8 mouse cellular contexts compared by ENCODE assay signal in genomic region chr7:5015118-5016001, GRCm38 (mm10). TPM values are rescaled to one million over a fixed set of nuclear protein-coding genes. Genes with fewer than 3 reads are reported as not detected.
DNase-seq lines count a peak whose midpoint lies in the region; ATAC-seq and TF ChIP-seq lines count a peak whose summit lies in the region.

Gene Gm44973, plus strand, starts transcription at chr7:5015496.

- H3K9ac ChIP-seq in lung, embryonic 15.5 days = peak within 1 kb of the TSS; percentile 78

- H3K27me3 ChIP-seq in hindbrain, embryonic 10.5 days (ENCODE audit: insufficient read depth, poor library complexity, severe bottlenecking) = no peaks in the 10 kb centered on the region
- H3K27me3 ChIP-seq in lung, embryonic 15.5 days = no peaks in the 10 kb centered on the region
- H3K27me3 ChIP-seq in thymus, adult 2 months (ENCODE audit: control insufficient read depth, insufficient read depth, low read length) = no peaks in the 10 kb centered on the region

- H3K27ac ChIP-seq in hindbrain, embryonic 10.5 days = peak within 1 kb of the TSS; percentile 97
- H3K27ac ChIP-seq in lung, embryonic 15.5 days = peak within 1 kb of the TSS; percentile 99
- peak within 1 kb of the TSS; percentile 99 for H3K27ac ChIP-seq in olfactory bulb, adult 2 months (ENCODE audit: insufficient read depth, low read depth, low read length)
- peak within 1 kb of the TSS; percentile 96 for H3K27ac ChIP-seq in thymus, adult 2 months (ENCODE audit: control insufficient read depth, insufficient read depth, low read length)

- H3K36me3 ChIP-seq in hindbrain, embryonic 10.5 days = peaks cover 42% of the 10 kb centered on the region
- peaks cover 24% of the 10 kb centered on the region for H3K36me3 ChIP-seq in lung, embryonic 15.5 days
- peaks cover 23% of the 10 kb centered on the region for H3K36me3 ChIP-seq in thymus, adult 2 months (ENCODE audit: control insufficient read depth, insufficient read depth, low read length)

- peak within 1 kb of the TSS; percentile 54 for H3K4me2 ChIP-seq in lung, embryonic 15.5 days

- under 1% methylated on average over 76 of the region's 76 CpGs for WGBS in hindbrain, embryonic 10.5 days
- under 1% methylated on average over 45 of the region's 76 CpGs for WGBS in lung, embryonic 15.5 days
- WGBS in olfactory bulb, adult 2 months = under 1% methylated on average over 70 of the region's 76 CpGs
- WGBS in thymus, adult 2 months = under 1% methylated on average over 74 of the region's 76 CpGs

- peaks cover 4% of the 10 kb centered on the region; the same call in 1 of the 2 replicates for H3K9me3 ChIP-seq in hindbrain, embryonic 10.5 days
- H3K9me3 ChIP-seq in lung, embryonic 15.5 days = no peaks in the 10 kb centered on the region

- TF ChIP-seq CTCF in olfactory bulb, adult 2 months (IDR thresholded peaks at IDR 0.05; ENCODE audit: insufficient read depth, low read depth, low read length) = no peak
- 0 out of 2 replicates have a peak, but pooled peaks have one; percentile 13 for TF ChIP-seq CTCF in thymus, adult 2 months (IDR thresholded peaks at IDR 0.05; ENCODE audit: borderline replicate concordance, control insufficient read depth, extremely low read depth, insufficient read depth, low read length, poor library complexity)

- peak; percentile 98 for DNase-seq in Muller cell, postnatal 12 days (ENCODE audit: inconsistent ontology term)
- DNase-seq in cerebellum, adult 9-11 months = peak; percentile 96
- DNase-seq in hindbrain, embryonic 10.5 days (ENCODE audit: low spot score) = peak; percentile 97
- DNase-seq in layer of hippocampus, adult 9-10 months (ENCODE audit: low spot score) = peak; percentile 95
- DNase-seq in thymus, adult 2 months = peak; percentile 95

- peak within 1 kb of the TSS; percentile 65 for H3K4me3 ChIP-seq in hindbrain, embryonic 10.5 days
- peak within 1 kb of the TSS; percentile 77 for H3K4me3 ChIP-seq in lung, embryonic 15.5 days
- H3K4me3 ChIP-seq in olfactory bulb, adult 2 months (ENCODE audit: insufficient read depth, low read depth, low read length) = peak within 1 kb of the TSS; percentile 99
- H3K4me3 ChIP-seq in thymus, adult 2 months (ENCODE audit: control insufficient read depth, insufficient read depth, low read length) = peak within 1 kb of the TSS; percentile 79

- peak; percentile 67 for ATAC-seq in frontal cortex, adult (ENCODE audit: low TSS enrichment)
- peak; percentile 79 for ATAC-seq in lung, embryonic 15.5 days (ENCODE audit: borderline replicate concordance, extremely low read depth, low FRiP score, low TSS enrichment)

- H3K4me1 ChIP-seq in hindbrain, embryonic 10.5 days (replicated peaks) = peaks cover 23% of the 10 kb centered on the region
- peaks cover 21% of the 10 kb centered on the region for H3K4me1 ChIP-seq in lung, embryonic 15.5 days
- 0 out of 2 replicates have a peak, but pooled peaks cover 4% of the 10 kb centered on the region for H3K4me1 ChIP-seq in olfactory bulb, adult 2 months (ENCODE audit: control insufficient read depth, insufficient read depth, low read length)
- H3K4me1 ChIP-seq in thymus, adult 2 months (replicated peaks; ENCODE audit: control insufficient read depth, insufficient read depth, low read length) = peaks cover 2% of the 10 kb centered on the region; the same call in 1 of the 2 replicates

- TF ChIP-seq POLR2A in olfactory bulb, adult 2 months (IDR thresholded peaks at IDR 0.05; ENCODE audit: insufficient read depth, low read depth, low read length) = peak; percentile 41
- TF ChIP-seq POLR2A in thymus, adult 2 months (IDR thresholded peaks at IDR 0.05; ENCODE audit: control insufficient read depth, extremely low read depth, insufficient read depth, low read length, poor library complexity) = peak; percentile 34; the same call in 1 of the 2 replicates

RNA-seq across cellular contexts. Expression of gene Gm44973, which starts in this region (rescaled TPM):
- polyA plus RNA-seq in hindbrain, embryonic 10.5 days (2016; fragmentation: Nextera tagmentation; extraction: Ambion mirVana) = 0.46 TPM in 1 of 2 replicates, not detected in the other
- 1.2 TPM in 1 of 2 replicates, not detected in the other for polyA plus RNA-seq in lung, embryonic 15.5 days (2015; fragmentation: Nextera tagmentation; extraction: Ambion mirVana)
- not detected in 2 replicates for polyA plus RNA-seq in olfactory bulb, adult 2 months (2012; ENCODE audit: insufficient read depth, insufficient read length, low replicate concordance, missing spikeins)
- not detected in 2 replicates for polyA plus RNA-seq in thymus, adult 2 months (2012; rRNA removed)

Comparison
In these comparisons a context has a peak if more than half of its experiments do, and no peak if none do; other contexts are left out.
1. Peak in every context shown above with its lines: DNase-seq, ATAC-seq, H3K4me3 ChIP-seq and H3K27ac ChIP-seq.
2. Peak in DNase-seq, H3K4me3 ChIP-seq and H3K27ac ChIP-seq in hindbrain, embryonic 10.5 days; RNA of the gene not detected or under 1 TPM.
3. Peak in DNase-seq, H3K4me3 ChIP-seq and H3K27ac ChIP-seq in thymus, adult 2 months; RNA of the gene not detected or under 1 TPM.